31 mouse cellular contexts compared by ENCODE assay signal in genomic region chr5:57451504-57451903, GRCm38 (mm10).
"Had no signal": no experiment of that assay in that cellular context is flagged by ENCODE, and none has a peak within 500 bp of the region (broad histone marks: within the 10 kb centered on the region; RNA-seq: fewer than 3 reads in every experiment).

No protein-coding gene starts in this region.

- DNase-seq: left cerebral cortex, postnatal 4 days; liver; liver, embryonic 13.5 days; liver, postnatal 0 days; lung, adult 18-20 months; lung, adult 2 months; lung, postnatal 10 days; lung, postnatal 36 days; lung, postnatal 4 days; midbrain, embryonic 14.5 days had no signal

- H3K27me3 ChIP-seq: limb, embryonic 12.5 days; limb, embryonic 13.5 days; limb, embryonic 15.5 days; liver, embryonic 12.5 days; liver, embryonic 13.5 days; liver, embryonic 15.5 days; lung, embryonic 15.5 days; megakaryocyte, embryonic 14.5 days; midbrain, embryonic 12.5 days; midbrain, embryonic 13.5 days; midbrain, embryonic 15.5 days; neural tube, embryonic 12.5 days; neural tube, embryonic 13.5 days had no signal

- H3K9ac ChIP-seq: limb, embryonic 12.5 days; limb, embryonic 13.5 days; limb, embryonic 15.5 days; liver, embryonic 12.5 days; liver, embryonic 13.5 days; liver, embryonic 14.5 days; liver, embryonic 15.5 days; liver, postnatal 0 days; lung, embryonic 15.5 days; midbrain, embryonic 12.5 days; midbrain, embryonic 13.5 days; midbrain, embryonic 15.5 days; neural tube, embryonic 12.5 days; neural tube, embryonic 13.5 days had no signal

- H3K4me3 ChIP-seq: left cerebral cortex, adult 2 months; limb, embryonic 10.5 days; limb, embryonic 12.5 days; limb, embryonic 13.5 days; limb, embryonic 15.5 days; liver, embryonic 12.5 days; liver, embryonic 13.5 days; liver, embryonic 15.5 days; lung, embryonic 15.5 days; megakaryocyte, embryonic 14.5 days; midbrain, embryonic 10.5 days; midbrain, embryonic 12.5 days; midbrain, embryonic 13.5 days; midbrain, embryonic 15.5 days; myocyte; neural tube, embryonic 12.5 days; neural tube, embryonic 13.5 days had no signal

- H3K36me3 ChIP-seq: limb, embryonic 10.5 days; limb, embryonic 12.5 days; limb, embryonic 13.5 days; limb, embryonic 15.5 days; liver, embryonic 12.5 days; liver, embryonic 13.5 days; liver, embryonic 15.5 days; lung, embryonic 15.5 days; midbrain, embryonic 10.5 days; midbrain, embryonic 12.5 days; midbrain, embryonic 13.5 days; midbrain, embryonic 15.5 days; neural tube, embryonic 12.5 days; neural tube, embryonic 13.5 days had no signal

- H3K4me2 ChIP-seq: limb, embryonic 12.5 days; limb, embryonic 13.5 days; limb, embryonic 15.5 days; liver, embryonic 11.5 days; liver, embryonic 12.5 days; liver, embryonic 13.5 days; liver, embryonic 15.5 days; lung, embryonic 15.5 days; midbrain, embryonic 11.5 days; midbrain, embryonic 12.5 days; midbrain, embryonic 13.5 days; midbrain, embryonic 15.5 days; neural tube, embryonic 12.5 days; neural tube, embryonic 13.5 days had no signal

- H3K4me1 ChIP-seq: limb, embryonic 10.5 days; limb, embryonic 12.5 days; limb, embryonic 13.5 days; limb, embryonic 15.5 days; liver, embryonic 12.5 days; liver, embryonic 13.5 days; liver, embryonic 15.5 days; lung, embryonic 15.5 days; megakaryocyte, embryonic 14.5 days; midbrain, embryonic 10.5 days; midbrain, embryonic 12.5 days; midbrain, embryonic 13.5 days; midbrain, embryonic 15.5 days; neural tube, embryonic 12.5 days; neural tube, embryonic 13.5 days had no signal

- H3K9me3 ChIP-seq: limb, embryonic 10.5 days; limb, embryonic 12.5 days; limb, embryonic 13.5 days; limb, embryonic 15.5 days; liver, embryonic 12.5 days; liver, embryonic 13.5 days; liver, embryonic 15.5 days; lung, embryonic 15.5 days; megakaryocyte, embryonic 14.5 days; midbrain, embryonic 10.5 days; midbrain, embryonic 12.5 days; midbrain, embryonic 13.5 days; midbrain, embryonic 15.5 days; neural tube, embryonic 12.5 days; neural tube, embryonic 13.5 days had no signal

- H3K27ac ChIP-seq: left cerebral cortex, adult 2 months; limb, embryonic 10.5 days; limb, embryonic 12.5 days; limb, embryonic 13.5 days; limb, embryonic 15.5 days; liver, embryonic 12.5 days; liver, embryonic 13.5 days; liver, embryonic 14.5 days; liver, embryonic 15.5 days; lung, embryonic 15.5 days; macrophage; midbrain, embryonic 10.5 days; midbrain, embryonic 12.5 days; midbrain, embryonic 13.5 days; midbrain, embryonic 15.5 days; neural tube, embryonic 12.5 days; neural tube, embryonic 13.5 days had no signal

- ATAC-seq: liver, embryonic 12.5 days; liver, postnatal 0 days; midbrain, embryonic 13.5 days; midbrain, embryonic 15.5 days; midbrain, embryonic 16.5 days had no signal
